In genomic region chr11:110804079-110804478, GRCm38 (mm10) we compare ENCODE assay signal across 28 mouse cellular contexts.
DNase-seq lines count a peak whose midpoint lies in the region; ATAC-seq lines count a peak whose summit lies in the region.
"Had no signal": no experiment of that assay in that cellular context is flagged by ENCODE, and none has a peak within 500 bp of the region (broad histone marks: within the 10 kb centered on the region; RNA-seq: fewer than 3 reads in every experiment).

No protein-coding gene starts in this region.

- DNase-seq in forebrain, embryonic 14.5 days (ENCODE audit: low spot score) = peak; percentile 28
- DNase-seq in frontal cortex, adult 2 months (ENCODE audit: extremely low spot score in 1 of 2, low spot score in 1 of 2) = peak; percentile 1 to 9
- DNase-seq in brain, embryonic 18.5 days (ENCODE audit: low read depth, low spot score) = peak; percentile 57
- DNase-seq: adrenal gland, adult 8-10 months; adrenal gland, postnatal 25 days; cerebellum, adult 11-12 months; cerebellum, adult 8-10 months; cerebellum, postnatal 10 days; cerebellum, postnatal 36 days; embryo, embryonic 11 days; gastrocnemius, postnatal 25 days; heart, adult 18-20 months; heart, postnatal 10 days; heart, postnatal 36 days; kidney, adult 18-20 months had no signal

- H3K9me3 ChIP-seq in forebrain, embryonic 14.5 days (replicated peaks; ENCODE audit: control insufficient read depth, low read length) = no peaks in the 10 kb centered on the region
- no peaks in the 10 kb centered on the region for H3K9me3 ChIP-seq in forebrain, embryonic 13.5 days (replicated peaks)
- H3K9me3 ChIP-seq in intestine, embryonic 16.5 days (ENCODE audit: control insufficient read depth, low read length) = no peaks in the 10 kb centered on the region
- H3K9me3 ChIP-seq: embryonic facial prominence, embryonic 10.5 days; embryonic facial prominence, embryonic 13.5 days; heart, embryonic 12.5 days; heart, embryonic 15.5 days; hindbrain, embryonic 10.5 days; hindbrain, embryonic 13.5 days; intestine, embryonic 15.5 days had no signal

- no peaks in the 10 kb centered on the region for H3K36me3 ChIP-seq in forebrain, embryonic 14.5 days (ENCODE audit: control insufficient read depth, insufficient read depth, low read length)
- H3K36me3 ChIP-seq in forebrain, embryonic 13.5 days (ENCODE audit: poor library complexity, severe bottlenecking) = no peaks in the 10 kb centered on the region
- H3K36me3 ChIP-seq in intestine, embryonic 16.5 days (ENCODE audit: control insufficient read depth, insufficient read depth, low read length) = no peaks in the 10 kb centered on the region
- H3K36me3 ChIP-seq: embryonic facial prominence, embryonic 10.5 days; embryonic facial prominence, embryonic 13.5 days; heart, embryonic 12.5 days; heart, embryonic 15.5 days; hindbrain, embryonic 10.5 days; hindbrain, embryonic 13.5 days; intestine, embryonic 15.5 days had no signal

- H3K27me3 ChIP-seq in forebrain, embryonic 14.5 days (replicated peaks; ENCODE audit: control insufficient read depth, insufficient read depth, low read length) = no peaks in the 10 kb centered on the region
- no peaks in the 10 kb centered on the region for H3K27me3 ChIP-seq in forebrain, embryonic 13.5 days
- H3K27me3 ChIP-seq in intestine, embryonic 16.5 days (replicated peaks; ENCODE audit: control insufficient read depth, insufficient read depth, low read length) = no peaks in the 10 kb centered on the region
- H3K27me3 ChIP-seq: embryonic facial prominence, embryonic 13.5 days; heart, embryonic 12.5 days; heart, embryonic 15.5 days; hindbrain, embryonic 13.5 days; intestine, embryonic 15.5 days had no signal

- WGBS in forebrain, embryonic 14.5 days = 87% methylated on average over 1 of the region's 1 CpGs
- WGBS in forebrain, embryonic 13.5 days = 89% methylated on average over 1 of the region's 1 CpGs
- WGBS in intestine, embryonic 16.5 days = 94% methylated on average over 1 of the region's 1 CpGs

- no peak overlapping the region for H3K4me3 ChIP-seq in forebrain, embryonic 14.5 days (ENCODE audit: low read depth, low read length)
- H3K4me3 ChIP-seq in forebrain, embryonic 13.5 days = no peak overlapping the region
- H3K4me3 ChIP-seq in intestine, embryonic 16.5 days (ENCODE audit: low read length) = no peak overlapping the region
- H3K4me3 ChIP-seq: embryonic facial prominence, embryonic 10.5 days; embryonic facial prominence, embryonic 13.5 days; erythroblast, embryonic 14.5 days; heart, embryonic 12.5 days; heart, embryonic 15.5 days; hindbrain, embryonic 10.5 days; hindbrain, embryonic 13.5 days; intestine, embryonic 15.5 days had no signal

- H3K27ac ChIP-seq in forebrain, embryonic 14.5 days (ENCODE audit: low read depth, low read length) = no peak overlapping the region
- no peak overlapping the region for H3K27ac ChIP-seq in forebrain, embryonic 13.5 days
- H3K27ac ChIP-seq in intestine, embryonic 16.5 days (ENCODE audit: low read length) = no peak overlapping the region
- H3K27ac ChIP-seq: embryonic facial prominence, embryonic 10.5 days; embryonic facial prominence, embryonic 13.5 days; heart, embryonic 15.5 days; hindbrain, embryonic 10.5 days; hindbrain, embryonic 13.5 days; intestine, embryonic 15.5 days had no signal

- ATAC-seq in forebrain, embryonic 14.5 days = no peak
- ATAC-seq in forebrain, embryonic 13.5 days = no peak
- ATAC-seq in frontal cortex, adult (ENCODE audit: low TSS enrichment) = no peak
- no peak for ATAC-seq in intestine, embryonic 16.5 days
- ATAC-seq: activated CD4-positive, CD25-positive, alpha-beta regulatory T cell, adult 4 months; hindbrain, embryonic 16.5 days; intestine, embryonic 15.5 days had no signal

- H3K4me1 ChIP-seq in forebrain, embryonic 14.5 days (ENCODE audit: control insufficient read depth, insufficient read depth, low read length) = peaks cover 8% of the 10 kb centered on the region; the same call in 1 of the 2 replicates
- H3K4me1 ChIP-seq in forebrain, embryonic 13.5 days = peaks cover 10% of the 10 kb centered on the region
- H3K4me1 ChIP-seq in intestine, embryonic 16.5 days (ENCODE audit: control insufficient read depth, insufficient read depth, low read length) = no peaks in the 10 kb centered on the region
- H3K4me1 ChIP-seq: embryonic facial prominence, embryonic 10.5 days; heart, embryonic 12.5 days; heart, embryonic 15.5 days; hindbrain, embryonic 13.5 days; intestine, embryonic 15.5 days had no signal

- no peak overlapping the region for H3K9ac ChIP-seq in forebrain, embryonic 14.5 days (ENCODE audit: low read length)
- no peak overlapping the region for H3K9ac ChIP-seq in forebrain, embryonic 13.5 days
- H3K9ac ChIP-seq in intestine, embryonic 16.5 days (ENCODE audit: low read depth, low read length) = no peak overlapping the region
- H3K9ac ChIP-seq: embryonic facial prominence, embryonic 13.5 days; heart, embryonic 12.5 days; heart, embryonic 15.5 days; hindbrain, embryonic 13.5 days; intestine, embryonic 15.5 days had no signal

- H3K4me2 ChIP-seq in forebrain, embryonic 14.5 days (ENCODE audit: low read length) = no peak overlapping the region
- no peak overlapping the region for H3K4me2 ChIP-seq in forebrain, embryonic 13.5 days
- H3K4me2 ChIP-seq in intestine, embryonic 16.5 days (ENCODE audit: low read depth, low read length) = no peak overlapping the region
- H3K4me2 ChIP-seq: embryonic facial prominence, embryonic 13.5 days; heart, embryonic 12.5 days; heart, embryonic 15.5 days; hindbrain, embryonic 13.5 days; intestine, embryonic 15.5 days had no signal

Comparison
In these comparisons a context has a peak if more than half of its experiments do, and no peak if none do; other contexts are left out.
1. DNase-seq: peak in every context shown above with its lines; median percentile 57 in brain, embryonic 18.5 days; 28 in forebrain, embryonic 14.5 days; 5 in frontal cortex, adult 2 months.